Mouse (Mus musculus) CD8-positive naive resting alpha-beta T cell, adult 2 months (primary cell): ENCODE measurements at regions not wholly inside any gene's neighbourhood (a gene's known extent, or its start where the extent isn't known, plus 50 kb on each side); places are given as distances from the start of the nearest gene placed in this dataset.
"Not testable (repeated sequence)": the region's sequence is repeated elsewhere in the genome, so short reads cannot be mapped to it uniquely, and the experiment has no call there.

Experiments used
- DNase-seq, 2 experiments: peaks; one replicate each; pipeline ENCODE4 v3.0.0; 2022; ENCODE audit warnings: low read depth in 2 of 2, low spot score in 2 of 2

- not testable (repeated sequence) for DNase-seq
Observed at GRCm38 (mm10) chr14:53343849-53344248, 848.3 kb upstream of the Olfr1507 start.

- not testable (repeated sequence) for DNase-seq
Observed at GRCm38 (mm10) chr14:53339167-53339566, 843.6 kb upstream of the Olfr1507 start.

GRCm38 (mm10) chr14:53337446-53337845, 841.9 kb upstream of the Olfr1507 start:
- not testable (repeated sequence) for DNase-seq

GRCm38 (mm10) chr14:53336705-53337104, 841.2 kb upstream of the Olfr1507 start:
- not testable (repeated sequence) for DNase-seq

GRCm38 (mm10) chr14:53334451-53334850, 838.9 kb upstream of the Olfr1507 start:
- DNase-seq: not testable (repeated sequence)

DNA sequence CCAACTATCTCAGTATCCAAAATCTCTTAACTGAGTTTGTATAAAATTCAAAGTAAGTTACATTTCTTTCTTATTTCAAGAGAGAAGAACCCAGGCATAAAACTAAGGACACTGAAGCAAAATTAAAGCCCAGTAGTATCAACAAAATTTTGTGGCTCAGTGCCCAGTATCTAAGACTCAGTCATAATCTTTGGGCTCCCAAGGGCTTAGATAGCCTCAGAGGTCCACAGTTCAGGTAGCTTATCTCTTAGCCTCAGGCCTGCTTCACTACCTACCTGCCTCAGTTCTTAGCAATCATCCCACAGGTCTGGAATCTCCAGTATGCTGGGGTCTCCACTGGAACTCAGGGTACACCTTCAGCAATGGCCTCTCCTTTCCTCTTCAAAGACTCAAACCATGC, 835.6 kb upstream of the Olfr1507 start:
- not testable (repeated sequence) for DNase-seq

GRCm38 (mm10) chr14:53324367-53324766, 828.8 kb upstream of the Olfr1507 start:
- DNase-seq: not testable (repeated sequence)

GRCm38 (mm10) chr14:53318512-53319309, 823.2 kb upstream of the Olfr1507 start:
- DNase-seq: not testable (repeated sequence)

GRCm38 (mm10) chr14:53312490-53312889, 816.9 kb upstream of the Olfr1507 start:
- DNase-seq: not testable (repeated sequence)

GRCm38 (mm10) chr14:53303179-53303578, 807.6 kb upstream of the Olfr1507 start:
- not testable (repeated sequence) for DNase-seq

GRCm38 (mm10) chr14:53302491-53302829, 806.9 kb upstream of the Olfr1507 start:
- not testable (repeated sequence) for DNase-seq

DNA sequence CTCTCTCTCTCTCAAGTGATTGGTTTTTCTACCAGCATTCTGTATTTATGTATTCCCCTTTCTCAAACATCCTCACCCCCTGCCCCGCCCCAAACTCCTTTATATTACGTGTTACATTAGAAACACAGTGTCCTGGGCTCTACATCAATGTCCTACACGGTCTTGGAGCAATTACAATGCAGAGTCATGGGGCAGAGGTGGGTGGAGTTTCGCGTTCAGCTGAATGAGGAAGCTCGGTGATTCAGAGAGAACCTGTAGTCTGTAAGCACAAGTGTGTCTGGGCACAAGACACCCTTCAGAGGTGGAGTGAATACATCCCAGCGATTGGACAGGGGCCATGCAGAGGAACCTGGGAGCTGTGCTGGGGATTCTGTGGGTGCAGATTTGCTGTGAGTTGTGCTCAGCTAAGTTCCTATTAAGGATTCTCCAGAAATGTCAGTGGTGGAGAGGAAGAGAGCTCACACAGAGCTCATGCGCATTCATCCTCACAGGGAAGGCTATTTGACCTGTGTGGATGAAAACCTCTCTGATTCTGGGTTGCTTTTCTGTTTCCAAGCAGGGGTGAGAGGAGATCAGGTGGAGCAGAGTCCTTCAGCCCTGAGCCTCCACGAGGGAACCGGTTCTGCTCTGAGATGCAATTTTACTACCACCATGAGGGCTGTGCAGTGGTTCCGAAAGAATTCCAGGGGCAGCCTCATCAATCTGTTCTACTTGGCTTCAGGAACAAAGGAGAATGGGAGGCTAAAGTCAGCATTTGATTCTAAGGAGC, 806.4 kb upstream of the Olfr1507 start:
- DNase-seq: not testable (repeated sequence)

DNA sequence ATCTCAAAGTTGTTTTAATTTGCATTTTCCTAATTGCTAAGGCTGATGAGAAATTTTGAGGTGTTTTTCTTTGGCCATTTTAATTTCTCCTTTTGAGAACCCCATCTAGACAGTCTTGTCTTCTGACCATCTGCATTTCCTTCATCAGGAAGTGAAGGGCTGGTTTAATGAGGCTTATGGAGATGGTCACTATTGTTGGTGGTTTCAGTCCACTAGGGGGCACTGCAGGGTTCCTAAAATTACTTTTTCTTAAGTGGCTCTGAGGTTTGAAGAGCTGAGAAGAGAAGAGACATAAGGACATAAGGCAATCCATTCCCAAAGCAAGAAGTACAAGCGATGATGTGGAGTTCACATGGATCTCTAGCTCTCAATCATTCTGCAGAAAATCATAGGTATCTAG, 805.6 kb upstream of the Olfr1507 start:
- DNase-seq: not testable (repeated sequence)

GRCm38 (mm10) chr14:53299735-53300134, 804.2 kb upstream of the Olfr1507 start:
- DNase-seq: not testable (repeated sequence)

- DNase-seq: not testable (repeated sequence)
Observed at GRCm38 (mm10) chr14:53283350-53284141, 788.0 kb upstream of the Olfr1507 start.

DNA sequence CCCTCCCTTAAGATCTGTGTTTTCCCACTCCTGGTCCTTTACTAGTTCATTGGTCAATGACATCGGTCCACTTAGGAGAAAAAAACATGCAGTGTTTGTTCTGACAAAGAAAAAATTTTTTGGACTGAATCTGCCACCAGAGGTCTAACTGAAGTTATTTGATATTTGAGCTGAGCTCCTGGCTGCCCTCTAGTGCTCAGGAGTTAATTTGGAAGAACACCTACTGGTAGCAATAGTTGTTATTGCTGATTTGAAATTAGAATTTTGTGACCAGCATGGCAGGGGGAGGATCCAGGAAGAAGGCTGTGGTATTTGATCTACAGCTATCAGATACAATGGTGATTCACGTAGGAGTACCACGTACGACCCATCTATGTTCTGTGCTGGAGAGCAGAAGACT, 777.7 kb upstream of the Olfr1507 start:
- DNase-seq: not testable (repeated sequence)

DNA sequence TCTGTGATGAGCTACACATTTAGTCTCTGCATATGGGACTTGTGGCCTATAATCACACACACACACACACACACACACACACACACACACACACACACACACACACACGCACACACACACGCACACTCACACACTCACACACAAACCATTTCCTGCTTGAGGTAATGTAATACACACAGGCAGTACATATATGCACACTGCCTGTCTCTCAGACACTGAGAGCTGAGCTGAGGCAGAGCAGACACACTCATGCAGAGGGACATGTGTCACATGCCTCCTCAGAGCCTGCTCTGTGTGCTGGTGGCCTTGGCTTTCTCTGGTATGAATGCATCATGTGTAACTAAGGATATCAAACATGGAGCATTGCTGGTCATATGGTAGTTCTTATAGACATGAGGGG, 772.1 kb upstream of the Olfr1507 start:
- DNase-seq: peak in 1 of 2 experiments; percentile 2

GRCm38 (mm10) chr14:53255962-53256361, 760.4 kb upstream of the Olfr1507 start:
- not testable (repeated sequence) for DNase-seq

- not testable (repeated sequence) for DNase-seq
Observed at GRCm38 (mm10) chr14:53253470-53253869, 757.9 kb upstream of the Olfr1507 start.

DNA sequence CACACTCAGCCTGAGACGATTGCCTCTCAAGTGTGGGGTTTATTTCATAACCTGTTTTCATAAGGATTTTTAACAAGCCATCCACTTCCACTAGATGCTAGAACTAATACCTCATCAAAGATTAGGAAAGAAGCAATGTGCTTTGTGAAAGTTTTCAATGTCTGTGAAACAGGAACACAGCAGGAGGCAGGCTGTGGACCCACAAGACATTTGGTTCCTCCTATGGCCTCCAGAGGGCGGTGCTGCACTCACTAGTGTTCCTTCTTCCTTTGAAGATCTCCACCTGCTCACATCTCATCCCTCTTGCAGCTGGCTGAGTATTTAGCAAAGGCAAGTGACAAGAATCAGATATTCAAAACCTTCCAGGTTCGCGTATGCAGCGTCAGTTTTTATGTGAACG, 735.6 kb upstream of the Olfr1507 start:
- DNase-seq: not testable (repeated sequence)

GRCm38 (mm10) chr14:53224789-53225188, 729.2 kb upstream of the Olfr1507 start:
- DNase-seq: not testable (repeated sequence)
